Mouse (Mus musculus) R1 (cell line): Measurements from ENCODE around the gene Notch2.
A peak's percentile ranks its signal among the peaks of the same experiment; 100 is the strongest.

Experiments used
- DNase-seq: peaks from one replicate; pipeline ENCODE4 v3.0.0-alpha.2; 2018; ENCODE audit warnings: low read depth, low spot score

The Notch2 gene

GRCm38 (mm10) chr3:98146471-98147410 is 133.4 kb downstream of the Notch2 start:
- no peak for DNase-seq

- no peak for DNase-seq
Observed at GRCm38 (mm10) chr3:98147706-98148105, 134.4 kb downstream of the Notch2 start.

GRCm38 (mm10) chr3:98149881-98150280 is 136.6 kb downstream of the Notch2 start:
- no peak for DNase-seq

GRCm38 (mm10) chr3:98151016-98151415 is 137.7 kb downstream of the Notch2 start:
- DNase-seq: no peak

GRCm38 (mm10) chr3:98153460-98153859 is 140.1 kb downstream of the Notch2 start:
- no peak for DNase-seq

GRCm38 (mm10) chr3:98156158-98156557 is 142.8 kb downstream of the Notch2 start:
- no peak for DNase-seq

GRCm38 (mm10) chr3:98157073-98157472 is 143.7 kb downstream of the Notch2 start:
- no peak for DNase-seq

GRCm38 (mm10) chr3:98157585-98157984 is 144.3 kb downstream of the Notch2 start:
- no peak for DNase-seq

GRCm38 (mm10) chr3:98158646-98159045 is 145.3 kb downstream of the Notch2 start:
- DNase-seq: no peak

- no peak for DNase-seq
Observed at GRCm38 (mm10) chr3:98159289-98159688, 146.0 kb downstream of the Notch2 start.

- DNase-seq: peak; percentile 23
Observed at GRCm38 (mm10) chr3:98160330-98160729, 147.0 kb downstream of the Notch2 start, which contains the start of gene Adam30. Gene Adam30 (plus strand): TSS chr3:98160630.

GRCm38 (mm10) chr3:98178340-98178739 is 165.0 kb downstream of the Notch2 start:
- DNase-seq: no peak

- peak; percentile 58 for DNase-seq
Observed at GRCm38 (mm10) chr3:98180805-98181204, 167.5 kb downstream of the Notch2 start.

GRCm38 (mm10) chr3:98185163-98185714 is 171.9 kb downstream of the Notch2 start:
- DNase-seq: no peak

GRCm38 (mm10) chr3:98187777-98188176 is 174.4 kb downstream of the Notch2 start:
- DNase-seq: no peak

GRCm38 (mm10) chr3:98197711-98198532 is 184.6 kb downstream of the Notch2 start:
- peak; percentile 67 for DNase-seq

- DNase-seq: no peak
Observed at GRCm38 (mm10) chr3:98199747-98200146, 186.4 kb downstream of the Notch2 start.
